Mouse (Mus musculus) testis, adult 2 months (tissue): Measurements from ENCODE around the gene Nrxn2.

Experiments
- CTCF ChIP-seq: fragments of 200-500 bp; IDR thresholded peaks from 2 replicates; pipeline ENCODE4 v1.5.1; 2012; ENCODE audit warnings: low read depth, mild to moderate bottlenecking, inconsistent platforms, low read length, moderate library complexity; ENCODE audit not compliant: control insufficient read depth, insufficient read depth, insufficient replicate concordance
- POLR2A ChIP-seq: fragments of 200-500 bp; IDR thresholded peaks from 2 replicates; pipeline ENCODE4 v1.6.1; 2012; ENCODE audit warnings: low read depth, mild to moderate bottlenecking, inconsistent platforms, low read length, moderate library complexity; ENCODE audit not compliant: control insufficient read depth

DNA sequence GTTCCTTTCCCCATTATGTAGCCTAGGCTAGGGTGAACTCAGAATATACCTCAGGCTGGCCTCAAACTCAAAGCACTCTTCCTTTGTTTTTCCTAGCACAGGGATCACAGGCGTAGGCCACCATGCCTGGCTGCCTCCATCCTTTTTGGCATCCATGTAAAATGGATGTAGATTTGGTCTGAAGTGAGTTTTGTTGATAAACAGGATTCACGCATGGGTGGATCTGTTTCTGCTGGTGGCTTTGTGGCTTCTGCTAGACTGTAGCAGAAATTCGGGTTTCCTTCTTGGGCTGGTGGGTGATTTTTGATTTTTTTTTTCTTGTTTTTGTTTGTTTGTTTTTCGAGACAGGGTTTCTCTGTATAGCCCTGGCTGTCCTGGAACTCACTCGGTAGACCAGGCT is 8.6 kb upstream of the Nrxn2 start:
- TF ChIP-seq POLR2A (no peak), CTCF (no peak)
